Mouse (Mus musculus) urinary bladder, postnatal 10 days (tissue): Measurements from ENCODE around the gene Tmppe.
"Not testable (repeated sequence)": the region's sequence is repeated elsewhere in the genome, so short reads cannot be mapped to it uniquely, and the experiment has no call there.

Source experiments
- DNase-seq: peaks from one replicate; pipeline ENCODE4 v3.0.0; 2022; ENCODE audit warnings: low spot score

Gene Tmppe

GRCm38 (mm10) chr9:114400949-114401684, at the start of gene Tmppe, which contains the start of gene Glb1:
Gene Tmppe (plus strand): TSS chr9:114401105.
Gene Glb1 (plus strand): TSS chr9:114401076.
- DNase-seq = peak; percentile 41

- DNase-seq = peak; percentile 38
Observed at GRCm38 (mm10) chr9:114367783-114368470, 33.0 kb upstream of the Tmppe start.

GRCm38 (mm10) chr9:114368471-114368858, 32.4 kb upstream of the Tmppe start:
- no peak for DNase-seq

DNA sequence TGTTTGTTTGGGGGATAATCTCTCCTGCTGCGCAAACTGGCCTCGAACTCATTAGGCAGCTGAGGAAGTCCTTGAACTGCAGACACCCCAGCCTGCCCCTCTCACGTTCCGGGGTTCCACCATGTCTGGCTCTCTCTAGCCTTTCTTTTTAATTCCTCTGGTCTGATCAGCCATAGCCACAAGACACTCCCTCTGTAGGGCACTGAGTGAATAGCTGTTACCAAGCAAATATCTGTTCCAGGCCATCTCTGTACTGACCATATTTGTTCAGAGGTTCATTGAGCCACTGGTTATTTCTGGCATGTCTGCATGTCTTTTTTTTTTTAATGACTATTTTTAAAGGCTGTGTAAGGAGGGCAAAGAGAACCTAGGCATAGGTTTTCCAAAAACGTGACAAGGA, 31.5 kb upstream of the Tmppe start:
- DNase-seq = not testable (repeated sequence)

DNA sequence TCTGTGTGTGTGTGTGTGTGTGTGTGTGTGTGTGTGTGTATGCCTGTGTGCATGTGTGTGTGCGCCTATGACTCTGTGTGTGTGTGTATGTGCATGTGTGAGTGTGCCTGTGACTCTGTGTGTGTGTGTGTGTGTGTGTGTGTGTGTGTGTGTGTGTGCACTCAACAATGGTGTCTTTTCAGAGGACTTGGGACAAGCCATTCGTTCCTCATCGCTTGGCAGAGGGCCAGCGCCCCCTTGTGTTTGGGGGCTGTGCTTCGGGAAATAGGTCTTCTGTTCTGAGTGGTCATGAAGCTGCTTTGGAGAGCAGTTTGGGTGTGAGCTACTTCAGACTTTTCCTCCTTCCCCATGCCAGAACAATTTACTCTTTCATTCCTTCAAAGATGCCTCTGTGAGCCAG, 29.2 kb upstream of the Tmppe start:
- DNase-seq = not testable (repeated sequence)

DNA sequence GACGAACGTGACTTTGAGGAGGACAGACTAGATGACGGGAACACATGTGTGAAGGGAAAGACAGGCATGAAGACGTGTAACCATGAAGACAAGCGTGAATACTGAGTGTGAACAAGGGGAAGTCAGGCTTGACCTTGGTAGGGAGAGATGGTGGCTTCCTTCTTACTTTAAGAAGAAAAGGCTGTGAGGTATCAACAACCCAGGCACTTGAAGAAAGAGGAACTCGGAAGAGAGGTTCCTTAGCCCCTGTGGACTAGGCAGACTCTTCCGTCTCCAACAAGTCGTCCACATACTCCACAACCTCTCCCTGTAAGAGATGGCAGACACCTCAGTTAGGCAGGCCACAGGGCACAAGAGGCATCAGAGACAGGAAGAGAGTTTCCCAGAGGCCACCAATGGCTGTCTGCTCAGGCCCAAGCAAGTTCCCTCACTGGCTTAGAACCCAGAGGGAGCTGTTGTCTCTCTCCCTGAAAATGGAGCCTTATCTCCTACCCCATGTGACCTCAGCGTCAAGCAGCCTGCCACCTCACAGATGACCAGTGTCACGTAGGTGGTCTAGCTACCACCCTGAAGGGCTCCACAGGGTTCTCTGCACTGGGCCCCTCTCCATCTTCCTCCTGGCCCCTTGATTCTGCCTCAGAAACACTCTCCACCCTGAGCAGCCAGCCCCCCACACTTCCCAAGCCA, 25.5 kb upstream of the Tmppe start:
- DNase-seq = no peak

- no peak for DNase-seq
Observed at GRCm38 (mm10) chr9:114377168-114377567, 23.7 kb upstream of the Tmppe start.

DNA sequence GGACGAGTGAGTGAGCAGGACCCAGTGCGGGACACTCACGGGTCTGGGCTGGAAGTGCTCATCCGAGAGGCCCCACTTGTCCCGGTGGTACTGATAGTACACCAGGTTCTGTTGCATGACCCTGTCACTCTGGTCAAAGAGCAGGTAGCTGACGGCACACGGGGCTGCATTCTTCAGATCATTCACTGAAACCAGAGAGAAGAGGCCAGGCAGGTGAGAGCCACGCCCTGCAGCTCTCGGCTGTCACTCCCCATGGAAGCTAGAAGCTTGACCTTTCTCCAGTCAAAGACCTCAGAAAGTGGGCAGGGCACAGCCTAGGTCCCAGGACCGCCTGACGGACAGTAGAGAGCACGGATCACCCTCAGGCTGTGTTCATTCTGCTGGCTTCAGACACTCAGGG, 21.0 kb upstream of the Tmppe start:
- DNase-seq = no peak

DNA sequence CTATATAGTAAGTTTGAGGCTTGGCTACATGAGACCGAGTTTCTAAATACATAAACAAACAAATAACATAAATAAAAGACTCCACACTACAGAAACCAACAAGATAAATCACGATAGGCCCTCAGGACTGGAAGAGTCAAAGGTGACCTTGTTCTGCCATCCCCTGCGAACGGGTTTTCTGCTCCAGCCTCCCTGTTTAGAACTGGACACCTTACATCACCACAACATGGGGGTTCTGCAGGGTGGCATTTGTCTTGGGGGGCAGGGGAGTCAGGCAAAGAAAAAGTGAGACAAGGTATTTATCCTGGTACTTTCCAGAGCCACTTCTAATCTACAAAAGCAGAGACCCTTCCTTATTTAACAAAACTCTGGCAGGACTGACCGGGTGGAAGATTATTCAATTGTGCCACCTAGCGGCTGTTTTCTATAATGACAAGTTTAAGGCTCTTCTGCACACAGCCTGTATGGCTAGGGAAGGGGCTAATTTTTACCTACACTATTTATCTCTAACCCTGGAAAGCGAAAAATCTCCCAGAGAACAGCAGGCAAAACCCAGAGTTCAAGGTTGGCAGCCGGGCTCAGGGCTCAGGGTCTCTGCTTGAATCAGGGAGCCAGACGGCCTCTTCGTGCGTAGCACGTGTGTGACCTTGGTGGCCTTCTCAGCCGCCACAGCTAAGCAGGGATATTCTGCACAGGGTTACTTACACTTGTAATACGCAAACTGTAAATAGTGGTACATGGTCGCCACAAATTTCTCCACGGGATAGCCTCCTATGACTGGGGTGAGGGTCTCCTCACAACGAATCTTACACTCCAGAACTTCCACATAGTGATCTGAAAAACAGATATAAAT, 19.8 kb upstream of the Tmppe start:
- DNase-seq = no peak

GRCm38 (mm10) chr9:114382936-114383710, 17.8 kb upstream of the Tmppe start:
- no peak for DNase-seq

- DNase-seq = no peak
Observed at GRCm38 (mm10) chr9:114384691-114385090, 16.2 kb upstream of the Tmppe start.

GRCm38 (mm10) chr9:114385160-114385559, 15.7 kb upstream of the Tmppe start:
- no peak for DNase-seq

GRCm38 (mm10) chr9:114387086-114387485, 13.8 kb upstream of the Tmppe start:
- no peak for DNase-seq

DNA sequence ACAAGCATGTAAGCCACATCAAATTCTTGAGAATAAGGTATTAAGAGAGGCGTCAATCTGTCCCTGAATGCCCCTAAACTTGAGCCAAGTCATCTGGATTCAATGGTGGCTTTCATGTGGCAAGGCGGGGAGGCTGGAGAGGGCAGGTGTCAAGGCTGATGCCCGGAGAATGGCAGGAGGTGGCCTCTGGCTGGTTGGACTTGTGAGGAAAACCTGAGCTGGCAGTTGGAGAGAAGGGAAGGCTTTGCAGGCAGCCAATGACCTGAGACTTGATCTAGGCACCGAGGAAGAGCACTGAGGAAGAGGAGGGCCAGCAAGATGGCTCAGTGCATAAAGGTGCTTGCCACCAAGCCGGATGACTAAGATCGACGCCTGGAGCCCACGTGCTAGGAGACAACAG, 12.6 kb upstream of the Tmppe start:
- DNase-seq = no peak

- no peak for DNase-seq
Observed at GRCm38 (mm10) chr9:114388701-114389370, 12.1 kb upstream of the Tmppe start.

DNA sequence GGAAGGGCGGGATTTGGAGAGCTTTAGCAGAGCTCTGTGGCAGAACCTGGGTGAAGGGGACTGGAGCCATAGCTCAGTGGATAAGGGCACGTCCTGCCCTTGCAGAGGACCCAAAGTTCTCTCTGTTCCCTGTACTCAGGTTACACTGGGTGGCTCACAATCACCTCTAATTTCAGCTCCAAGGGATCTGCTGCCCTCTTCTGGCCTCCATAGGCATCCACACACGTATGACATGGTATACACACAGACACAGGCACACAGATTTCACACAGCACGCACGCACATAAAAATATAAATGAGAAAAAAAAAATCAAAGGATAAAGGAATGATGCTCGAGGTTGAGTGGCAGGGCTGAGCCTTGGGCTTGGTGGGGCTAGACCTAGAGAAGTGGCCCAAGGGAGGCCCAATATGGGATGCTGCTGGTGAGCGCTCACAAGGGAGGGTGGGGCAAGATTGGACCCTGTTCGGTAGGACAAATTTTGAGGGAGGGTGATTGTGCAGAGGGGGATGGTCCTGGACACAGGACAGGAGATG, 11.5 kb upstream of the Tmppe start:
- DNase-seq = no peak

GRCm38 (mm10) chr9:114389905-114390748, 10.8 kb upstream of the Tmppe start, which contains the start of gene Crtap:
Gene Crtap (minus strand): TSS chr9:114390675.
- DNase-seq = no peak

GRCm38 (mm10) chr9:114390749-114391075, 10.2 kb upstream of the Tmppe start:
- DNase-seq = no peak

DNA sequence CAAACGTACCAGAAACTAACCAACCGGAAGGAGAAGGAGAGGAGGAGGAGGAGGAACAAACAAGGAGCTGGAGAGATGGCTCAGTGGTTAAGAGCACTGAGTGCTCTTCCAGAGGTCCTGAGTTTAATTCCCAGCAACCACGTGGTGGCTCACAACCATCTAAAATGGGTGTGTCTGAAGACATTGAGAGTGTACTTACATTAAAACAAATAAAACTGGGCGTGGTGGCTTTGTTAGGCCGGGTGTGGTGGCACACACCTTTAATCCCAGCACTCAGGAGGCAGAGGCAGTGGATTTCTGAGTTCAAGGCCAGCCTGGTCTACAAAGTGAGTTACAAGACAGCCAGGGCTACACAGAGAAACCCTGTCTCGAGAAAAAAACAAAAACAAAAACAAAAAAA, 6.8 kb upstream of the Tmppe start:
- DNase-seq = not testable (repeated sequence)

- DNase-seq = no peak
Observed at GRCm38 (mm10) chr9:114394677-114395076, 6.2 kb upstream of the Tmppe start.
